Mouse (Mus musculus) MEL (cell line): ENCODE measurements around the gene Mob4.

ENCODE experiments used
- CTCF ChIP-seq, 3 experiments: IDR thresholded peaks in 2 of 3; conservative IDR thresholded peaks in 1 of 3; 2 replicates each; pipeline ENCODE4 v1.5.1; 2011 to 2012; ENCODE audit warnings: low read length in 3 of 3, low read depth in 2 of 3, mild to moderate bottlenecking in 2 of 3, improper control_type of control experiment in 1 of 3, inconsistent platforms in 1 of 3, mixed read lengths in 1 of 3, moderate library complexity in 1 of 3; ENCODE audit not compliant: control insufficient read depth in 1 of 3, insufficient read depth in 1 of 3, poor library complexity in 1 of 3, severe bottlenecking in 1 of 3
- EP300 ChIP-seq, 2 experiments: IDR thresholded peaks; 2 replicates each; pipeline ENCODE4 v1.6.1; 2011; ENCODE audit warnings: improper control_type of control experiment in 2 of 2, low read length in 2 of 2, low read depth in 1 of 2, mild to moderate bottlenecking in 1 of 2
- ETS1 ChIP-seq: IDR thresholded peaks from 2 replicates; pipeline ENCODE4 v1.6.1; 2012; ENCODE audit warnings: low read depth, mild to moderate bottlenecking, inconsistent platforms, low read length, improper control_type of control experiment, moderate library complexity
- GABPA ChIP-seq: IDR thresholded peaks from 2 replicates; pipeline ENCODE4 v1.6.1; 2012; ENCODE audit warnings: low read depth, mild to moderate bottlenecking, inconsistent platforms, low read length, improper control_type of control experiment, moderate library complexity
- HCFC1 ChIP-seq: IDR thresholded peaks from 2 replicates; pipeline ENCODE4 v1.6.1; 2012; ENCODE audit warnings: low read depth, mild to moderate bottlenecking, inconsistent platforms, low read length, improper control_type of control experiment, moderate library complexity
- JUND ChIP-seq: IDR thresholded peaks from 2 replicates; pipeline ENCODE4 v1.6.1; 2011; ENCODE audit warnings: low read depth, mild to moderate bottlenecking, improper control_type of control experiment, low read length
- RCOR1 ChIP-seq: IDR thresholded peaks from 2 replicates; pipeline ENCODE4 v1.6.1; 2012; ENCODE audit warnings: low read depth, mild to moderate bottlenecking, inconsistent platforms, low read length, improper control_type of control experiment
- TCF12 ChIP-seq: IDR thresholded peaks from 2 replicates; pipeline ENCODE4 v1.6.1; 2014; ENCODE audit warnings: low read depth, mild to moderate bottlenecking, inconsistent platforms, low read length, improper control_type of control experiment, moderate library complexity

GRCm38 (mm10) chr1:55134301-55134700 lies 3.3 kb downstream of the Mob4 start:
- no peak for TF ChIP-seq CTCF (IDR thresholded peaks at IDR 0.05 in 2 of 3, conservative IDR thresholded peaks at IDR 0.05 in 1 of 3; ENCODE audit: control insufficient read depth in 1 of 3, insufficient read depth in 1 of 3, low read depth in 2 of 3, low read length in 3 of 3, poor library complexity in 1 of 3, severe bottlenecking in 1 of 3)
- no peak for TF ChIP-seq ETS1
- TF ChIP-seq JUND, result no peak
- TF ChIP-seq RCOR1, result no peak
- no peak for TF ChIP-seq EP300 (IDR thresholded peaks at IDR 0.05; ENCODE audit: low read depth in 1 of 2, low read length in 2 of 2)
- TF ChIP-seq TCF12, result no peak
- no peak for TF ChIP-seq HCFC1
- TF ChIP-seq GABPA, result no peak
